In genomic region chr17:83222705-83223104, GRCm38 (mm10) we compare ENCODE assay signal across 12 mouse cellular contexts. TPM values are rescaled to one million over a fixed set of nuclear protein-coding genes. Genes with fewer than 3 reads are reported as not detected.
DNase-seq lines count a peak whose midpoint lies in the region; ATAC-seq and TF ChIP-seq lines count a peak whose summit lies in the region.
"Had no signal": no experiment of that assay in that cellular context is flagged by ENCODE, and none has a peak within 500 bp of the region (broad histone marks: within the 10 kb centered on the region; RNA-seq: fewer than 3 reads in every experiment).

No protein-coding gene starts in this region.

- H3K4me3 ChIP-seq in heart, embryonic 10.5 days, result no peak overlapping the region
- H3K4me3 ChIP-seq in kidney, embryonic 15.5 days (replicated peaks), result no peak overlapping the region
- no peak overlapping the region for H3K4me3 ChIP-seq in neural tube, embryonic 12.5 days
- H3K4me3 ChIP-seq in cerebellum, adult 2 months (replicated peaks; ENCODE audit: insufficient read depth, low read depth, low read length), result no peak overlapping the region
- H3K4me3 ChIP-seq: liver, embryonic 13.5 days had no signal

- no peaks in the 10 kb centered on the region for H3K27me3 ChIP-seq in heart, embryonic 10.5 days (ENCODE audit: insufficient read depth, poor library complexity, severe bottlenecking)
- H3K27me3 ChIP-seq in kidney, embryonic 15.5 days, result no peaks in the 10 kb centered on the region
- H3K27me3 ChIP-seq in neural tube, embryonic 12.5 days (replicated peaks), result no peaks in the 10 kb centered on the region; the same call in 1 of the 2 replicates
- no peaks in the 10 kb centered on the region; the same call in 1 of the 2 replicates for H3K27me3 ChIP-seq in cerebellum, adult 2 months (ENCODE audit: control insufficient read depth, insufficient read depth, low read length)

- TF ChIP-seq POLR2A in cerebellum, adult 2 months (IDR thresholded peaks at IDR 0.05; ENCODE audit: borderline replicate concordance, insufficient read depth, low read length), result no peak

- peak overlapping the region; percentile 96 for H3K27ac ChIP-seq in heart, embryonic 10.5 days
- peak overlapping the region; percentile 89 for H3K27ac ChIP-seq in kidney, embryonic 15.5 days
- no peak overlapping the region for H3K27ac ChIP-seq in neural tube, embryonic 12.5 days
- no peak overlapping the region for H3K27ac ChIP-seq in cerebellum, adult 2 months (ENCODE audit: insufficient read depth, low read length)
- H3K27ac ChIP-seq: liver, embryonic 13.5 days had no signal

- peak; percentile 85 for ATAC-seq in kidney, embryonic 15.5 days (replicated peaks; ENCODE audit: low FRiP score)
- peak; percentile 41; the same call in 1 of the 2 replicates for ATAC-seq in neural tube, embryonic 12.5 days (ENCODE audit: low FRiP score, low read depth)
- no peak for ATAC-seq in cerebellum, adult (ENCODE audit: insufficient number of reproducible peaks, low FRiP score, low TSS enrichment)
- ATAC-seq: CD4-positive, CD25-positive, alpha-beta regulatory T cell, adult 4 months had no signal

- H3K9ac ChIP-seq in kidney, embryonic 15.5 days, result no peak overlapping the region
- H3K9ac ChIP-seq in neural tube, embryonic 12.5 days, result no peak overlapping the region
- H3K9ac ChIP-seq: liver, embryonic 13.5 days had no signal

- H3K4me1 ChIP-seq in heart, embryonic 10.5 days, result peaks cover 76% of the 10 kb centered on the region
- peaks cover 89% of the 10 kb centered on the region for H3K4me1 ChIP-seq in kidney, embryonic 15.5 days
- H3K4me1 ChIP-seq in neural tube, embryonic 12.5 days, result peaks cover 59% of the 10 kb centered on the region
- no peaks in the 10 kb centered on the region for H3K4me1 ChIP-seq in cerebellum, adult 2 months (ENCODE audit: control insufficient read depth, insufficient read depth, low read length)

- H3K4me2 ChIP-seq in kidney, embryonic 15.5 days, result peak overlapping the region; percentile 10; the same call in 1 of the 2 replicates
- peak overlapping the region; percentile 25 for H3K4me2 ChIP-seq in neural tube, embryonic 12.5 days (replicated peaks)
- H3K4me2 ChIP-seq: liver, embryonic 13.5 days; midbrain, embryonic 11.5 days had no signal

- TF ChIP-seq CTCF in cerebellum, adult 2 months (IDR thresholded peaks at IDR 0.05; ENCODE audit: borderline replicate concordance, insufficient read depth, low read depth, low read length), result no peak

- 60% methylated on average over 3 of the region's 3 CpGs for WGBS in heart, embryonic 10.5 days
- 10% methylated on average over 3 of the region's 3 CpGs for WGBS in kidney, embryonic 15.5 days
- 2% methylated on average over 3 of the region's 3 CpGs for whole genome bisulfite sequencing in neural tube, embryonic 12.5 days
- WGBS in cerebellum, adult 2 months, result 74% methylated on average over 3 of the region's 3 CpGs

- peaks cover 81% of the 10 kb centered on the region for H3K36me3 ChIP-seq in heart, embryonic 10.5 days
- peaks cover 66% of the 10 kb centered on the region for H3K36me3 ChIP-seq in kidney, embryonic 15.5 days
- H3K36me3 ChIP-seq in neural tube, embryonic 12.5 days, result peaks cover 14% of the 10 kb centered on the region

- H3K9me3 ChIP-seq in heart, embryonic 10.5 days, result no peaks in the 10 kb centered on the region
- no peaks in the 10 kb centered on the region for H3K9me3 ChIP-seq in kidney, embryonic 15.5 days (replicated peaks)
- no peaks in the 10 kb centered on the region for H3K9me3 ChIP-seq in neural tube, embryonic 12.5 days
- H3K9me3 ChIP-seq: liver, embryonic 13.5 days had no signal

- no peak for DNase-seq in heart, embryonic 10.5 days (ENCODE audit: low spot score)
- no peak for DNase-seq in heart, adult 8-10 months (ENCODE audit: low spot score)
- peak; percentile 54 for DNase-seq in embryo, embryonic 9.5 days (ENCODE audit: extremely low spot score)
- no peak for DNase-seq in lung, adult 18-20 months
- no peak for DNase-seq in cerebellum, adult 2 months
- DNase-seq: cerebellum, adult 11 months; liver, embryonic 13.5 days had no signal

RNA-seq across cellular contexts. Expression of gene Pkdcc, which starts 7.6 kb away (rescaled TPM):
- polyA plus RNA-seq in heart, embryonic 10.5 days (2016; fragmentation: Nextera tagmentation; extraction: Ambion mirVana), result 13.8 and 27.4 TPM in 2 replicates
- 10 to 100 TPM; 46.4 to 59.2 (median 52.7) TPM for total RNA-seq in heart, adult 8-10 months (2022)
- 29.3 and 33.2 TPM in 2 replicates for polyA plus RNA-seq in kidney, embryonic 15.5 days (2015; fragmentation: Nextera tagmentation; extraction: Ambion mirVana)
- polyA plus RNA-seq in neural tube, embryonic 12.5 days (2016; fragmentation: Nextera tagmentation; extraction: Ambion mirVana), result 10.8 and 11.3 TPM in 2 replicates
- polyA plus RNA-seq in cerebellum, adult 2 months (2012; rRNA removed), result 9.0 and 11.6 TPM in 2 replicates
- polyA plus RNA-seq: CD4-positive, CD25-positive, alpha-beta regulatory T cell, adult 4 months had no signal

Comparison
In these comparisons a context has a peak if more than half of its experiments do, and no peak if none do; other contexts are left out.
1. H3K27ac ChIP-seq: peak in heart, embryonic 10.5 days (single experiment) and kidney, embryonic 15.5 days (single experiment); none in neural tube, embryonic 12.5 days (single experiment) and cerebellum, adult 2 months (single experiment).